Mouse (Mus musculus) adrenal gland, postnatal 14 days (tissue): ENCODE results near the gene Gm281. TPM values are rescaled to one million over a fixed set of nuclear protein-coding genes. Genes with fewer than 3 reads are reported as not detected.

Source experiments
- DNase-seq: peaks from one replicate; pipeline ENCODE4 v3.0.0; 2021; ENCODE audit warnings: mixed read lengths
- microRNA-seq, 2 experiments: library from miRNA; unstranded; fragments of <30 nt; microRNA quantifications; one replicate each; pipeline ENCODE4 v1.2.0; 2021
- total RNA-seq: library from RNA; stranded (reverse); gene quantifications from 2 replicates; pipeline ENCODE4 v1.2.3, GENCODE M21; 2021

The Gm281 gene
- total RNA-seq, 1 experiment from 2014 or later: not detected

- no peak for DNase-seq
Measured at GRCm38 (mm10) chr14:13812801-13813479, 101.3 kb downstream of the Gm281 start.

GRCm38 (mm10) chr14:13790446-13790845 is 123.8 kb downstream of the Gm281 start:
- no peak for DNase-seq

- DNase-seq: no peak
Measured at GRCm38 (mm10) chr14:13790001-13790400, 124.3 kb downstream of the Gm281 start.

- DNase-seq: no peak
Measured at GRCm38 (mm10) chr14:13782970-13783369, 131.3 kb downstream of the Gm281 start.

GRCm38 (mm10) chr14:13778383-13778782 is 135.9 kb downstream of the Gm281 start:
- no peak for DNase-seq

GRCm38 (mm10) chr14:13771163-13771562 is 143.1 kb downstream of the Gm281 start:
- DNase-seq: no peak

GRCm38 (mm10) chr14:13770686-13771085 is 143.6 kb downstream of the Gm281 start:
- DNase-seq: no peak

Small RNA genes lying within 50 kb of the gene (microRNA-seq; reads per million reads assigned to microRNA genes)
- 0 reads per million in 2 experiments for gene Gm27506

Other genes starting within 250 kb of the Gm281 start
- gene Sntn, start 243.6 kb downstream of the Gm281 start, total RNA-seq: not detected in 2 replicates
- gene Atxn7, start 47.0 kb upstream of the Gm281 start, total RNA-seq: 28.0 and 36.7 TPM in 2 replicates
- 133 and 139 TPM in 2 replicates for gene Thoc7, start 47.4 kb upstream of the Gm281 start, total RNA-seq
- gene Psmd6, start 206.5 kb upstream of the Gm281 start, total RNA-seq: 118 and 119 TPM in 2 replicates